Mouse (Mus musculus) thymus, postnatal 36 days (tissue): ENCODE measurements around the gene Trabd2b.

Source experiments
- DNase-seq, 2 experiments: peaks; one replicate each; pipeline ENCODE4 v3.0.0; 2022; ENCODE audit warnings: mixed read lengths in 2 of 2

Gene Trabd2b

GRCm38 (mm10) chr4:114453101-114453500, 46.6 kb downstream of the Trabd2b start:
- no peak for DNase-seq

- no peak for DNase-seq
Observed at GRCm38 (mm10) chr4:114454016-114454415, 47.5 kb downstream of the Trabd2b start.

- no peak for DNase-seq
Observed at GRCm38 (mm10) chr4:114454495-114455186, 48.1 kb downstream of the Trabd2b start.

GRCm38 (mm10) chr4:114457111-114457510, 50.6 kb downstream of the Trabd2b start:
- no peak for DNase-seq

- DNase-seq, result no peak
Observed at GRCm38 (mm10) chr4:114459591-114459990, 53.1 kb downstream of the Trabd2b start.

- DNase-seq, result no peak
Observed at GRCm38 (mm10) chr4:114460401-114460800, 53.9 kb downstream of the Trabd2b start.

- no peak for DNase-seq
Observed at GRCm38 (mm10) chr4:114461093-114461492, 54.6 kb downstream of the Trabd2b start.

- DNase-seq, result no peak
Observed at GRCm38 (mm10) chr4:114465641-114466040, 59.1 kb downstream of the Trabd2b start.

- DNase-seq, result no peak
Observed at GRCm38 (mm10) chr4:114467371-114468094, 61.0 kb downstream of the Trabd2b start.

GRCm38 (mm10) chr4:114468095-114468429, 61.5 kb downstream of the Trabd2b start:
- no peak for DNase-seq

- no peak for DNase-seq
Observed at GRCm38 (mm10) chr4:114469881-114470280, 63.4 kb downstream of the Trabd2b start.

GRCm38 (mm10) chr4:114472143-114472542, 65.6 kb downstream of the Trabd2b start:
- DNase-seq, result no peak

- no peak for DNase-seq
Observed at GRCm38 (mm10) chr4:114476316-114476715, 69.8 kb downstream of the Trabd2b start.

- DNase-seq, result no peak
Observed at GRCm38 (mm10) chr4:114477082-114477771, 70.7 kb downstream of the Trabd2b start.

- no peak for DNase-seq
Observed at GRCm38 (mm10) chr4:114481518-114481917, 75.0 kb downstream of the Trabd2b start.

- no peak for DNase-seq
Observed at GRCm38 (mm10) chr4:114484173-114484572, 77.6 kb downstream of the Trabd2b start.

GRCm38 (mm10) chr4:114485996-114486395, 79.5 kb downstream of the Trabd2b start:
- DNase-seq, result no peak

- no peak for DNase-seq
Observed at GRCm38 (mm10) chr4:114486885-114487531, 80.5 kb downstream of the Trabd2b start.

GRCm38 (mm10) chr4:114487701-114488100, 81.2 kb downstream of the Trabd2b start:
- no peak for DNase-seq

- DNase-seq, result no peak
Observed at GRCm38 (mm10) chr4:114492157-114492556, 85.6 kb downstream of the Trabd2b start.

- DNase-seq, result no peak
Observed at GRCm38 (mm10) chr4:114494035-114494434, 87.5 kb downstream of the Trabd2b start.

GRCm38 (mm10) chr4:114495688-114496426, 89.3 kb downstream of the Trabd2b start:
- no peak for DNase-seq

- DNase-seq, result no peak
Observed at GRCm38 (mm10) chr4:114499650-114500049, 93.1 kb downstream of the Trabd2b start.
